Mouse (Mus musculus) heart, postnatal 0 days (tissue): ENCODE measurements around the gene Psmc2.

Source experiments
- CTCF ChIP-seq: IDR thresholded peaks from 2 replicates; pipeline ENCODE4 v1.5.1; 2016; ENCODE audit warnings: antibody characterized with exemption, control low read depth, low read depth
- EP300 ChIP-seq: IDR thresholded peaks from 2 replicates; pipeline ENCODE4 v1.6.1; 2016; ENCODE audit warnings: antibody characterized with exemption, low read depth

DNA sequence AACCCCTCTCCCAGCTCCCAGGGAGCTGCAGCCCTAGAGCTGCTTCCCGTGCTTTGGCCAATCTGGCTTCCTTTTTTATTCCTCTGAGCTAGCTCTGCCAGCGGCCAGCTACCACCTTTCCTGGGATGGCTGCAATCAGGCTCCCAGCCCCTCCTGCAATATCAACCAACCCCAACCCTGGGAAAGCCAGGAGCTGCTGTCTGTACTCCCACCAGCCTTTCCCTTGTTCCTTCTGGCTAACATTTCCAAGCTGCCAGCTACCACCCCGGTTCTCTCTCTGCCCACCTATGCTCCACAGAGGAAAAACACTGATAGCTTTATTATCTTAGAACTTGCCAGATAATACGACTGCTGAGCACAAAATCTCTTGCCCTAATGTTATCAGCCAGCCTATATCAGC is 19.8 kb downstream of the Psmc2 start:
- no peak for TF ChIP-seq CTCF
- no peak for TF ChIP-seq EP300
